Mouse (Mus musculus): Measurements from ENCODE around the gene Cacna2d4. TPM values are rescaled to one million over a fixed set of nuclear protein-coding genes. Genes with fewer than 3 reads are reported as not detected.

Cacna2d4 gene
- polyA plus RNA-seq, 1 experiment, result 0.01 TPM

DNA sequence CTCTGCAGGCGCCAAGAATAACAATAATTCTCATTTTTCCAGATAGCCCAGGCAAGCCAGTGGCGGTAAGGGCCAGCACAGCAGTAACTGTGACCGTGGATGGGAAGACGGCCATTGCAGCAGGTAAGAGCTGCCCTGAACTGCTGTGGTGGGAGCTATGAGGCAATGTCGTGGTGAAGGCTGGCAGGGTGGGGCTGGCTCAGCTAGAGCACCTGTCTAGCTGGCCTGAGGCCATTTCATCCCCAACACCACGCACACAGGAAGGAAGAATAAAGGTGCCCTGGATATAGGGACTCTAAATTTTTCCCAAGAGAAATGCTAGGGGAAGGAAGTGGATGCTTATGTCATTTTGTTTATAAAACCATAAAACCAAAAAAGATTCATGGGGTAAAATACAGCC, 76.1 kb downstream of the Cacna2d4 start:
- no peak for DNase-seq (ENCODE audit: low read depth)

GRCm38 (mm10) chr6:119313096-119313495, 76.8 kb downstream of the Cacna2d4 start:
- no peak for DNase-seq (ENCODE audit: low read depth)

- DNase-seq (ENCODE audit: low read depth), result no peak
These were observed 77.5 kb downstream of the Cacna2d4 start for GRCm38 (mm10) chr6:119313588-119314375.

- DNase-seq (ENCODE audit: low read depth), result no peak
These were observed 78.6 kb downstream of the Cacna2d4 start for GRCm38 (mm10) chr6:119314751-119315476.

GRCm38 (mm10) chr6:119318732-119319131, 82.4 kb downstream of the Cacna2d4 start:
- no peak for DNase-seq (ENCODE audit: low read depth)

GRCm38 (mm10) chr6:119319358-119319757, 83.0 kb downstream of the Cacna2d4 start:
- DNase-seq (ENCODE audit: low read depth), result no peak

GRCm38 (mm10) chr6:119320481-119320880, 84.2 kb downstream of the Cacna2d4 start:
- no peak for DNase-seq (ENCODE audit: low read depth)

DNA sequence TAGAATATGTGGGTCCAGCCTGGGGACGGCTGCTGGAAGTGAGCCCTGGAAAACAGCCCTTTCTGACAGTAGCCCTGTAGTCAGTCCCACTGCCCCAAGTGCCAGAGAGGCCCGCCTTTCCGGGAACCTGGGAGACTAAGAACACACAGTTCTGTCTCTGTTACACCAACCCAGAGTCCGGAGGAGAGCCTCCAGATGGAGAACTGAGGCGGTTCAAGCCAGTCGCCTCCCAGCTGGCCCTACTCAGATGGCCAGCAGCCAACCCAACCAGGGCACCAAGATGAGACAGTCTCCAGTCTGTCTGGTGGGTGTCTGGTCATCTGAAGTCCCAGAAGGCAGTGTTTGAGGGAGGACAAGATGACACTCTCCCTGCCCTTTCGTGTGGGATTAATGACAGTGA, 85.4 kb downstream of the Cacna2d4 start:
- no peak for DNase-seq (ENCODE audit: low read depth)

DNA sequence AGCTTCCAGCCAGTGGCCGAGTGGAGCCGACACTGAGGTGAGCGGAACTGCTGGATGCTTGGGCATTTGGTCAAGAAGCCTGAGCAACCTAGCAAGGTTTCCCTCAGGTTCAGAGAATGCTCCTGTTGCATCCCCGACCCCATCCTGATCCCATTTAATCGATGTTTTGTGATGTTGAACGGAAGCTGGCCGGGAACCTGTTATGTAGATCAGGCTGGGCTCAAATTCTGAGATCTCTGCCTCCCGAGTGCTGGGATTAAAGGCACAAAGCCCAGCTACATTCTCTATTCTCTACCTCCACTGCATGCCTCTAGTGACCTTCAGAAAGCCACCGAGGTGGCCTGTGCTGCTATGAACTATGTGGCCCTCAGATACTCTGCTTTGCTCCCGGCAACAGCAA, 88.5 kb downstream of the Cacna2d4 start:
- DNase-seq (ENCODE audit: low read depth), result no peak

- no peak for DNase-seq (ENCODE audit: low read depth)
These were observed 89.7 kb downstream of the Cacna2d4 start for GRCm38 (mm10) chr6:119325978-119326377.

GRCm38 (mm10) chr6:119326541-119326940, 90.2 kb downstream of the Cacna2d4 start:
- no peak for DNase-seq (ENCODE audit: low read depth)

DNA sequence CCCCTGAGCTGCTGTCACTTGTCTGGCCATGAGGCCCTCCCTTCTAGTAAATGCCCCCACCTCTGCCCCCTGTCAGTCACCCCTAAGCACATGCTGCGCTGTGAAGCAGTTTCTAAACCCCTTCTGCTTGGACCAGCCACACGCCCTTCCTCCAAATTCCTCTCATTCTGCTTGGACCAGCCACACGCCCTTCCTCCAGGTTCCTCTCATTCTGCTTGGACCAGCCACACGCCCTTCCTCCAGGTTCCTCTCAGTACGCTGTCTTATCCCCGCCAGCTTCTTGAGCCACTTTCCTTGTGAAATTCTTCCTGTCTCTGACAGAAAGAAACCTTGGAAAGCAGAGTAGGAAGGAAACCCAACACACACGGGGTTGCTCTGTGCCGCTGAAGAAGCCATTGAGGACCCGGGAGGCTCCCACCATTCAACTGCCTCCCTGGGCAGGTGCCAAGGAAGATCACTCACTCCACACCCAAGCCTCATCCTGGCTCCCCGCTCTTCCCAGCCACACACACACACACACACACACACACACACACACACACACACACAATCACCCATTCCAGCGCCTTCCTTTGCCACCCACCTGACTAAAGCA, 92.3 kb downstream of the Cacna2d4 start:
- DNase-seq (ENCODE audit: low read depth), result no peak

- DNase-seq (ENCODE audit: low read depth), result no peak
These were observed 92.9 kb downstream of the Cacna2d4 start for GRCm38 (mm10) chr6:119329215-119329714.

DNA sequence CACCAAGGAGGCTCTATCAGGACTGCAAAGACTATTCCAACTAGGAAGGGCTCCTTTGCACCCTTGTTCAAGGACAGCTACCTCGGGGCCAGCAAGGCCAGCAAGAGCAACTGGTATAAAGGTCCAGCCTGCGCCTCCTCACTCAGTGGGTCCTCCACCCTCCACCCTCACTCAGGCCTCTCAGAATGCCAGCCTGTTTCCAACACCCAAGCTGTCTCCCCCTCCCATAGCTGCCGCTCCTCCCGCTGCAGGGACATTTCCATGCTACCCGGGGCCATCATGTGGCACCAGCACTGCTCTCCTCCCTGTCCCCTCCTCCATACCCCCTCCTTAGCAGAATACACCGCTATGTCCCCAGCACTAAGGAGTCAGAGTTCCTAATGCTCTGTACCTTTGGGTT, 93.6 kb downstream of the Cacna2d4 start:
- DNase-seq (ENCODE audit: low read depth), result no peak

GRCm38 (mm10) chr6:119330506-119330905, 94.2 kb downstream of the Cacna2d4 start, which contains the start of gene Lrtm2:
Gene Lrtm2 (minus strand): TSS chr6:119330766.
- DNase-seq (ENCODE audit: low read depth), result no peak

DNA sequence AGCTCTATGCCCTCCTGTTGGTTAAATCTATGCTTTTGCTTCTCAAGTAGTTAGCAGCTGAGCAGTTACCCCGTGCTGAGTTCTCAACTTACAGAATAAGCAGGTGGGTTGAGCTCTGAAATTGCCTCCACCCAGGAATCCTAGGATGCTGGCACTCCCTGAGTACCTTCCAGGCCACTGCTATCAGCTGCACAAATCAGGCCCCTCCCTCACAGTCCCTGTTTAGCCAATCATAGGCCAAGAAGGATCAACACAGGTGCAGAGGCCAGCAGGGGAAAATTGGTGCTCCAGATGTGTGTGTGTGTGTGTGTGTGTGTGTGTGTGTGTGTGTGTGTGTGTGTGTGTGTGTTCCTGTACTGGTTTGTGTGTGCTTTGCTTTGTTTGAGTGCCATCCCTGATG, 95.8 kb downstream of the Cacna2d4 start:
- no peak for DNase-seq (ENCODE audit: low read depth)

DNA sequence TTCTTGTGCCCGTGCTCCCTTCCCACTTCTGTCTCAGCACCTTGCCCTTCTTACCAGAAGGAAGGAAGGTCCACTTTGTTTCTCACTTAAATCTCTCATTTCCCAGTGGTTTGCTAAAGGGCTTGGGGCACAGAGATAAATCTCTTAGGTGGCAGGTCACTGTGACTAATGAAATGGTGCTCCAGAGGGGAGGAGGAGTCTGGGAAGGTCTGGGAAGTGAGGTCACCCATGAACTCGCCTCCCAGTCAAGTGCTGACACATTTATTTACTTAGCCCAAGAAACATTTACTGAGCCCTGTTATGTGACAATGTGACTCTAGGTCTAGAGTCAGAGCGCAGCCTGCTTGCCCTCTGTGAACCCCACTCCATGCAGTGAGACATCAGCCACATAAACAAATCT, 96.9 kb downstream of the Cacna2d4 start:
- DNase-seq (ENCODE audit: low read depth), result no peak

- DNase-seq (ENCODE audit: low read depth), result no peak
These were observed 97.5 kb downstream of the Cacna2d4 start for GRCm38 (mm10) chr6:119333831-119334230.

- no peak for DNase-seq (ENCODE audit: low read depth)
These were observed 99.8 kb downstream of the Cacna2d4 start for GRCm38 (mm10) chr6:119336124-119336523.

DNA sequence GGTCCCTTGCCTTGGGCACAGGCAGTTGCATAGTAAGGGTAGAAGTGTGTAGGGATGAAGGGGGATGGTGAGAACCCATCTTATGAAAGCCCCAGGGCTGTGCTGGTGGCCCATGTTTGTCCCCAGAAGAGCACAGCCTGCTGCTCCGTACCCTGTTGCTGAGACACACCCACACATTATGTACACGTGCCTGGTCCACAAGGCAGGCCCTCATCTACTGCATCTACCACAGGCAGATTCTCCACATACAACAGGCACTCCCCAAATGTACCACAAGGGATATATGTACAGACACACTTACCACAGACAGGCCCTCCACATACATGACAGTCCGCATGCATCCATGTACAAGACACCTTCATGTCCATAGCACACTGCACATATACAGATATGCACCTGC, 101.0 kb downstream of the Cacna2d4 start:
- no peak for DNase-seq (ENCODE audit: low read depth)

DNA sequence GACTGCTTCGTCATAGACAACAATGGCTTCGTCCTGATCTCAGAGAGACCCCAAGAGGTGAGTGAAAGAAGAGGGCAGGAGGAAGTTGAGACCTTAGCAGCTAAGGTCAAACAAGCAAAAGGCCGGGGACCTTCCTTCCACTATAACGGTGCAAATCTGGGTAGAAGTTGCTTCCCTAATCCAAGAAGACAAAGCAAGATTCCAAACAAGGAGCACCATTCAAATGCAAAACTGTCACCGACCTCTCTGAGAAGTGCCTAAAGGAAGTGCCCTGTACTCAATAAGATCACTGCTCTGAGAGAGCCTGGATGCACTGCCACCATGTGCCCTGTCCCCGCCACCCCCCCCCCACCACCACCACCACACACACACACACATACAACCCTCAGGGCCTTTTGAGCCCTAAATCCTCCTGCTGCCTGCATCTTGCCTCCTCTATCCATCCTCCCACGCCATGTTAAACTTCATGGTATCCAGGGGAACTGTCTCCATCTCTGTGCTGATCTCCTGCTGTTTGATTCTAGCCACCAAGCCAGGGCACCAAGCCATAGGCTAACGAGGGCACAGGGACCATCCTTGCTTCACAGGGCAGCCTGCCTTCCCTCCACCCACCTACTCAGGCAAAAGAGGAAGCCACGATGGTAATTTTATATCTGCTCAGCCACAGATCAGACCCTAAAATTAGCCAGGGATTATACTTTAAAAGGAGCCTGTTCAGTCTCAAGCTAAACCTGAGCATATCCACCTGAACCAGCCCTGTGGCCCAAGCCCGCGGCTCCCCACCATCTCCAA, 102.0 kb downstream of the Cacna2d4 start:
- DNase-seq (ENCODE audit: low read depth), result no peak

DNA sequence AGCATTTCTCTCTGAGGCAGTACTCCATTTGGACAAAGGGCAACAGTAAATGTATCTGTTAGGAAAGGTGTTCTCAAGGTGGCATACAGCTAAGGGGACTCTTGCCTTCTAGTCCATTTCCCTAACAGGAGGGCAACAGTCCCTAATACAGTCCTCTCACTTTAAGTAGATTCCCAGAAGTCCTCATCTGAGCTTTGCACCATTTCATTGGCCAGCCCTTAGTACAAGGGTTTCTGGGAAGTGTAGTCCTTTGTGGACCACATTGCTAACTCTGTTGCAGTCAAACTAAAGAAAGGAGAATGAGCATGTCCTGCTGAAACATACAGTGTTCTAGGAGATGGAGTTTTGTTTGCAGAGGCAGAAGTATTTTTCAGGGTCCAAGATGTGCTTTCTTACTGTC, 105.1 kb downstream of the Cacna2d4 start:
- no peak for DNase-seq (ENCODE audit: low read depth)
